Mouse (Mus musculus): Measurements from ENCODE around the gene Dync2h1.
A peak's percentile ranks its signal among the peaks of the same experiment; 100 is the strongest.
"Not testable (repeated sequence)": the region's sequence is repeated elsewhere in the genome, so short reads cannot be mapped to it uniquely, and the experiment has no call there.

Dync2h1 gene

GRCm38 (mm10) chr9:7032553-7032952 is 151.7 kb downstream of the Dync2h1 start:
- no peak for DNase-seq (ENCODE audit: low read depth, low spot score)

GRCm38 (mm10) chr9:7015600-7015999 is 168.6 kb downstream of the Dync2h1 start:
- DNase-seq (ENCODE audit: low read depth, low spot score), result no peak

- no peak for DNase-seq (ENCODE audit: low read depth, low spot score)
Observed at GRCm38 (mm10) chr9:7014733-7015132, 169.5 kb downstream of the Dync2h1 start.

- no peak for DNase-seq (ENCODE audit: low read depth, low spot score)
Observed at GRCm38 (mm10) chr9:7009785-7010184, 174.5 kb downstream of the Dync2h1 start.

- no peak for DNase-seq (ENCODE audit: low read depth, low spot score)
Observed at GRCm38 (mm10) chr9:6994865-6995264, 189.4 kb downstream of the Dync2h1 start.

GRCm38 (mm10) chr9:6994275-6994674 is 190.0 kb downstream of the Dync2h1 start:
- no peak for DNase-seq (ENCODE audit: low read depth, low spot score)

GRCm38 (mm10) chr9:6988893-6989685 is 195.2 kb downstream of the Dync2h1 start:
- peak; percentile 75 for DNase-seq (ENCODE audit: low read depth, low spot score)

- no peak for DNase-seq (ENCODE audit: low read depth, low spot score)
Observed at GRCm38 (mm10) chr9:6986161-6986560, 198.1 kb downstream of the Dync2h1 start.

- DNase-seq (ENCODE audit: low read depth, low spot score), result no peak
Observed at GRCm38 (mm10) chr9:6969171-6969570, 215.1 kb downstream of the Dync2h1 start.

- no peak for DNase-seq (ENCODE audit: low read depth, low spot score)
Observed at GRCm38 (mm10) chr9:6965006-6965405, 219.2 kb downstream of the Dync2h1 start.

- DNase-seq (ENCODE audit: low read depth, low spot score), result peak; percentile 4
Observed at GRCm38 (mm10) chr9:6958311-6958710, 225.9 kb downstream of the Dync2h1 start.

GRCm38 (mm10) chr9:6927399-6928035 is 256.7 kb downstream of the Dync2h1 start:
- peak; percentile 64 for DNase-seq (ENCODE audit: low read depth, low spot score)

- no peak for DNase-seq (ENCODE audit: low read depth, low spot score)
Observed at GRCm38 (mm10) chr9:6913471-6913870, 270.8 kb downstream of the Dync2h1 start.

- not testable (repeated sequence) for DNase-seq (ENCODE audit: low read depth, low spot score)
Observed at GRCm38 (mm10) chr9:6910537-6910936, 273.7 kb downstream of the Dync2h1 start.

GRCm38 (mm10) chr9:6901620-6902019 is 282.6 kb downstream of the Dync2h1 start:
- DNase-seq (ENCODE audit: low read depth, low spot score), result no peak

- DNase-seq (ENCODE audit: low read depth, low spot score), result no peak
Observed at GRCm38 (mm10) chr9:6891331-6891730, 292.9 kb downstream of the Dync2h1 start.

- no peak for DNase-seq (ENCODE audit: low read depth, low spot score)
Observed at GRCm38 (mm10) chr9:6881187-6881984, 302.9 kb downstream of the Dync2h1 start.
